Mouse (Mus musculus) G1E (cell line): ENCODE measurements around the gene Olfr1232.

Experiments
- CTCF ChIP-seq: IDR thresholded peaks from 2 replicates; pipeline ENCODE4 v1.5.1; 2012; ENCODE audit warnings: low read depth, low read length, inconsistent platforms, mixed read lengths
- GATA2 ChIP-seq: IDR thresholded peaks from 2 replicates; pipeline ENCODE4 v1.6.1; 2012; ENCODE audit warnings: low read depth, low read length, inconsistent platforms, borderline replicate concordance

DNA sequence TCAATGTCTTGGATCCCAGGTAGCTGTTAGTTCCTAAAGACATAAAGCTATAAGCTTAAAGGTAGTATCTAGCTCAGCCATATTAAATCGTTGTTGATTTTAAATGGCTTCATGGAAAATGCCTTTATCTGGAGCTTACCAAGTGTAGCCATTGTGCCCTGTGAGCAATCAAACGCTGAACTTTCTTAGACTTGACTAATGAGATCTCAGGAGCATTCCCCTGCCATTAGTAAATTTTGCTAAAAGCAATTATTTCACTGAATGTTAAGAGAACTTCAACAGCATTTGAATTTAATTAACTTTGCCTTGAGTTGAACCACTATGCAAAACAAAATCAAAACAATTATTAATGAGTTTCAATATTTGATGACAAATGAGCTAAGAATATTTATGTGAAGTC, 22.5 kb downstream of the Olfr1232 start, which contains the start of gene Olfr1231:
- TF ChIP-seq CTCF (no peak), GATA2 (no peak)
